Mouse (Mus musculus): ENCODE data around the gene Rab5c.

The Rab5c gene

DNA sequence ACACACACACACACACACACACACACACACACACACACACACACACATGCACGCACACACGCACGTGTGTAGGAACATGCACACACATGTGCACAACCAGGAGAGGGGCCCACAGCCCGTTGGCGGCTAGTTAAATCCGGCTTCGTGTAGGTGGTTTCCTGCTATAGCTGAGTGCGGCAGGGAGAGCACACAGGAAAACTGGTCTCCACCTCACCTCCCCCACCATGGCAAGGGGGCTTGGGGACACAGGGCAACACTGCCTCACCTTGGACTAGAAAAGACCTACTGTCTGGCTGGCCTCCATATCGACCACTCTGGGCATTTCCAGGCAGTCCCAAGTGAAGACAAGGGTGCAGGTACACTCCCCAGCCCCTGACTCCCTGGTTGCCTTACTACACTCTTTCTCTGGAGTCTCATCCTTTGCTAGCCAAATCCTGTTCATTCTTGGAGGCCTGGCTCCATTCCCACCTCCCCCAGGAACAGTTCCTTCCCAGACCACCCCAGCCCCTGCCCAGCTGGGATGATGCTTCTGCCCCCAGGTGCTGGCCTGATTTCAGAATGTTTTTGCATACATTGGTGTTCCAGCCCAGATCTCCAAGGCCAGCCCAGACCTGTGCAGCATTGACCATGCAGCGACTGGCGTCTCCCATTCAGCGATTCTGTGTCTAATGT lies 16.1 kb upstream of the Rab5c start:
- no peak for DNase-seq (ENCODE audit: low spot score)

DNA sequence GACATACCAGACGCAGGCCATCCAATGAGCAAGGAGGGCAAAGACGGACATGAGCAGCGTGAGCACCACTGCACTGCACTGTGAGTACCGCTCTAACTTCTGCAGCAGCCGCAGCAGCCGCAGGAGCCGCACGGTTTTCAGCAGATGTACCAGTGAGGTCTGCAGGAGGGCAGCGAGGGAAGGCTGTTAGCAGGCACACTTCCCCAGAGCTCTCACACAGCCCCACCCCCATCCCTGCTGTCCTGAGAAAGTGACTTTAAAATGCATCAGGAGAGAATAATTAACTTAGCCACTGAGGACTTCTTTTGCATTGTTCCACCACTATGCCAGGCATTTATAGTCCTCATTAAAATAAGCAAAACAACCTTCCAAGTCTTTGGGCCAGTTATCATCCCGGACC lies 14.3 kb upstream of the Rab5c start:
- DNase-seq (ENCODE audit: low spot score): no peak

GRCm38 (mm10) chr11:100750127-100750526 lies 12.1 kb upstream of the Rab5c start:
- no peak for DNase-seq (ENCODE audit: low spot score)

GRCm38 (mm10) chr11:100749469-100749868 lies 11.5 kb upstream of the Rab5c start:
- DNase-seq (ENCODE audit: low spot score): no peak

- DNase-seq (ENCODE audit: low spot score): no peak
Measured at GRCm38 (mm10) chr11:100748620-100749019, 10.6 kb upstream of the Rab5c start.

- DNase-seq (ENCODE audit: low spot score): no peak
Measured at GRCm38 (mm10) chr11:100747114-100747513, 9.1 kb upstream of the Rab5c start.

GRCm38 (mm10) chr11:100746546-100746945 lies 8.5 kb upstream of the Rab5c start:
- no peak for DNase-seq (ENCODE audit: low spot score)

- DNase-seq (ENCODE audit: low spot score): no peak
Measured at GRCm38 (mm10) chr11:100745085-100745484, 7.1 kb upstream of the Rab5c start.

DNA sequence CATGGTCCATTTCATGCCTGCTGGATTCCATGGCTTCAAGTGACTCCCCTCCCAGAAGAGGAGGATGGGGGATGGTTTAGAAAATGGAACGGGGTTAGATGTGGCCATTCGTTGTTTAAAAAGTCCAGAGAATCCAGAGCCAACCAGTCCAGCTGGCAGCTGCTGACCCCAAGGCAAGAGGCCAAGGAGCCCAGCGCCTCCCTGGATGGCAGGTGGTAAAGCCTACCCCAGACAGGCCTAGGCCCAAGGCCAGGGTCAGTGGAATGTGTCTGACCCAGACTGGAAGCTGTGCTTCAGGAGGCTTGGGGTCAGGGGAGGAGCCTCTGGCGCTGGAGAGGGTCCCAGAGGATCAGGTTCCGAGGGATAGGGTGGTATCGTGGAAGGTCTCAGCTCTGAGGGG lies 3.3 kb upstream of the Rab5c start:
- no peak for DNase-seq (ENCODE audit: low spot score)

DNA sequence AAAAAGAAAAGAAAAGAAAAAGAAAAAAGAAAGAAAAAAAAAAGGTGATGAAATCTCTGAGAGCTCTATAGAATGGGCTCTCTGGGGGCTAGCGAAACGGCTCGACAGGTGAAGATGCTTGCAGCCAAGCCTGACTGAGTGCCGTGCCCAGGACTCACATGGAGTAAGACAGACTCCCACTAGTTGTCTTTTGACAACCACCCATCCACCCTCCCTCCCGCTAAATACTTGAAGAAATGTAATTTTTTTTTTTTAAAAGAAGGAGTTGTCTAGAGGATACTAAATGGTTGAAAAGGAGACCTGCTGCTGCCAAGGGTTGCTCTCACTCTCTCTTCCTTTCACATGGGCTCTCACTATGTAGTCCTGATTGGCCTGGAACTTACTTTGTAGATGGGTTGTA lies 734 bp upstream of the Rab5c start:
- no peak for DNase-seq (ENCODE audit: low spot score)

- DNase-seq (ENCODE audit: low spot score): peak; percentile 83
Measured at GRCm38 (mm10) chr11:100737105-100737733, 796 bp downstream of the Rab5c start.

GRCm38 (mm10) chr11:100736746-100737080 lies 1.3 kb downstream of the Rab5c start:
- DNase-seq (ENCODE audit: low spot score): peak; percentile 57

DNA sequence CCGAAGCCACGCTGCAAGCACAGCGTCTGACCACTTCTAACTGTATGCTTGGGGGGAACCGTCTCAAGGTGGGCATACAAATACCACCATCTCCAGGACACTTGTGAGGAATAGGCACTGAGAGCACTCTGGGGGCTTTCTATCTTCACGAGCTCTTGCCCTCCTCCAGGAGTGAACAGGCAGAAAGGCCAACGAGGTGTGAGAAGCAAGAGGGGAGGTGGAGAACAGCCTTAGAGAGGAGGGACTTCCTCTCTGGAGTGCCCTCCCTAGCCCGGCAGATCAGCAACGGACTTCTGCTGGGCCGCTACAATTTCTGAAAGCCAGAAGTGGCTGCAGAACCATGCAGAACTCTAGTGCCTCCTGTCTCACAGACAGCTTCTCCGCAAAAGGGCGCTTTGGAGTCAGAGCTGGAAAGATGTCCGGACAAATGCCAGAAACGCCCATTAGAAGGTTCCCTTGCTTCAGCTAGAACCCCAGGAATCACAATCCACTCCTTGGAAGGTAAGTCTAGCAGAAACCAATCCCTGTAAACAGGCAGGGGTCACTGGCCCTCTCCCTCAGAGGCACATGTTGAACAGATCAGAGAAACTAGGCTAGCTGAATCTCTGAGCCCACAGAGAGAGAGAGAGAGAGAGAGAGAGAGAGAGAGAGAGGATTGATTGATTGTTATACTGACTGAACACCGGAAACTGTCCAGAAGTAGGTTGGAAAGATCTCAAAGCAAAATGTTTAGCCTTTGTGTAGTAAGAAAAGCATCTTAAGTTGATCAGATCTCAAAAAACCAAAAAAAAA lies 1.9 kb downstream of the Rab5c start:
- DNase-seq (ENCODE audit: low spot score): no peak

GRCm38 (mm10) chr11:100735134-100735865 lies 2.7 kb downstream of the Rab5c start:
- DNase-seq (ENCODE audit: low spot score): no peak

DNA sequence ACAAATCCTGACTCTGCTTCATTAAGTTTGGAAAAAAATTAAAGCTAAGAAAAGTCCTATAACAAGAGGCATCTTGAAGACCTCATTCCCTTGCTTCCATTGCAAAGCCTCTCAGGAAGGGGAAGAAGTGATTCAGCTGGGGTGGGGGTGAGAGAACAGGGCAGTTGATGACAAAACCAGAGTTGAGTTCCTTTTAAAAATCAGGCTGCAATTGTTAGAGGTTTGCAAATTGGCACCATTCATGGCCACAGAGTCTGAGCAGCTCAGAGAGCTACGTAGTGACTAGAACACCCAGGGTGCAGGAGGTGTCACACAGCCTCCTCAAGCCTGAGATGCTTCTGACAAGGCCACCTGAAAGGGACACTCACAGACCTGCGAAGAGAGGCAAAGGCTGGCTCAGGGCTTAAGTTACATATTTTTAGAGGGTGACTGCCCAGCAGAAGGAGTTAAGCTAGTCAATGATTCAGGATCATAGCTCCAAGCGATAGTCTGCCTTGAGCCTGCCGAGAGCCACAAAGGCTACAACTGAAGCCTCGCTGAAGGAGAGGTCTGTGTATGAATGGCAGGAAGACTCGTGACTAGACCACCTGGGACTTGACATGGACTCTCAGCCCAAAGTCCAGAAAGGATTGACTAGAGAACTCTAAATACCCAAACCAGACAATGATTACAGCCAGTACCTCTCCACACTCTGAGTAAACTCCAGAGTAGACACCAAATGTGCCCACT lies 7.4 kb downstream of the Rab5c start:
- DNase-seq (ENCODE audit: low spot score): peak; percentile 77

GRCm38 (mm10) chr11:100729976-100730375 lies 8.0 kb downstream of the Rab5c start:
- DNase-seq (ENCODE audit: low spot score): no peak

DNA sequence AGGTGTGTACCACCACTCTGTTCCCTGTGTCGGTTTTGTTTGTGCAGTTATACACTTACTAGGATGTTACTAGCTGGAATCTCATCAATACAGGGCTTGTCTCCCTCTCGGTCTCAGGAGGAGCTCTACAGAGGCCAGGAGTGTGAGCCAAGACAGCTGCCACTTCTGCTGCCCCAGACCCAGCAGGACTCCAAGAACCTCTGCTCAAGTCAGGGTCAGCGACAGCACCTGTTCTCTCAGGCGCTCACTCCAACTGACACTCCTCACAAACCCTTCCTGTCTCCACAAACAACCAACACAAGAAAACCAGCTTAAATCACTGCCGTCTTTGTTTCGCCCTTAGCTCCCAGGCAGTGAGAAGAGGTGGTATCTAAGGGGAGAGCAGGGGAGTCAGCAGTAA lies 9.4 kb downstream of the Rab5c start:
- no peak for DNase-seq (ENCODE audit: low spot score)

DNA sequence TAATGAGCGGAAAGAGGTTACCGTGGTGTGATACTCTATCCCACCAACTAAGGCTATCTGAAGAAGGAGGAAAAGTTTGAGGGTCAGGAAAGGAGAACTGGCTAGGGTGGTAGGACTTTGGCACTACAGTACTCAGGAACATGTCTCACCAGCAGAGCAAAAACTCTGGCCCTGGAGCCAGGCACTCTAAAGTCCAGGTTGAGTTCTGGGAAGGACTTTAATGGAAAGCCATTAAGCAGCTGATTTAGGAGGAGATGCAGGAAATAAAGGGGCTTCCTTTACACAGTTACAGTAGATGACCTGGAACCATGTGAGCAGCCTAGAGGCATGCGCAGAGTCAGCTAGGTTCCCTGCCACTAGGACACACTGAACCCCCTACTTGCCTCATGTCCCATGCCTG lies 10.8 kb downstream of the Rab5c start:
- DNase-seq (ENCODE audit: low spot score): no peak

DNA sequence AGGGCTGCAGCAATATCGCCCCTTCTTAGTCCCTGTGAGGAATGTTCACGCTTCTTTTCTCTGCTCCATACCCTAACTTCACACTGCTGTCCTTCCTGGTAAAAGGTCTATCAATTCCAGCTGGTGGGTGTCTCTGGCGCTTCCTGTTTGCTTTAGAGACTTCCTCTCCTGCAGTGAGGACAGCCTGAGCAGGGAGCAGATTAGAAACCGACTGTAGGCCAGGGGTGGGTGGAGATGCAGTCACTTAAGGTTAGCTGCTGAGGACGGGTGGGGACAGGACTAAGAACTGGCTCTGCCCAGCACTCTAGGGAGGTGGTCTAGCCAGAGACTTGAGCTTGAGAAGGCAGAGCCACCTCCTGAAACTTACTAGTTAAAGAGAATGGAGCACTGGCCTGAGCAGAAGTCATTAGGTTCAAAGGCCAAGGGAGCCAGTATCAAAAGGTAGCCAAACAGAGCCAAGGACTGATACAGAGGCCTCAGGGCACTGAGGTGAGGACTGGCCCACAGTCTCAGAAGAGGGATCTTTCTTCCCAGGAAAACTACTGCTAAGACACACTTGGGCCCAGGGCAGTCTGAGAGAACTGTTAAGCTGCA lies 13.0 kb downstream of the Rab5c start:
- DNase-seq (ENCODE audit: low spot score): peak; percentile 74

DNA sequence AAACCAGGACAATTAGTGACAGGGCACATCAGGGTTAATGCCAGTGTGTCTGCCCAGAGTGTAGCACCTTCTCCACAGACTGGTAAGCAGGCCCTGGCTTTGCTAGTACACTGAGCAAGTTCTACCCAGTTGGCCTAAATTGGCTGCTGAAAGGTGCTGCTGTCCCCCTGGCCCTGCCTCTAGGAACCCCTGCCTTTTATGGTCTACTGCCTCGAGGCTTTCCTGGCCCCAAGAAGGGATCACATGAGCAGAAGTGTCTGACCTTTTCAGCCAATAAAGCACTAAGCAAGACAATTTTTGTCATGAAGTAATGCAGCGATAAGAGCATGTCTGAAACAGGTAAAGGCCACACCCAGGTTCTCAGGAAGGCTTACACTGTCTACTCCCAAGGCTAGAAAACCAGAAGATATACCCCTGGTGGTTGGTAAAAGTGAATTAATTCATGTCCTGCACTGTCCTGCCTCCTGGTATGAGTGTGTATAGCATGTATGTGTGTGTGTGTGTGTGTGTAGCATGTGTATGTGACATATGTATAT lies 15.5 kb downstream of the Rab5c start:
- DNase-seq (ENCODE audit: low spot score): no peak

DNA sequence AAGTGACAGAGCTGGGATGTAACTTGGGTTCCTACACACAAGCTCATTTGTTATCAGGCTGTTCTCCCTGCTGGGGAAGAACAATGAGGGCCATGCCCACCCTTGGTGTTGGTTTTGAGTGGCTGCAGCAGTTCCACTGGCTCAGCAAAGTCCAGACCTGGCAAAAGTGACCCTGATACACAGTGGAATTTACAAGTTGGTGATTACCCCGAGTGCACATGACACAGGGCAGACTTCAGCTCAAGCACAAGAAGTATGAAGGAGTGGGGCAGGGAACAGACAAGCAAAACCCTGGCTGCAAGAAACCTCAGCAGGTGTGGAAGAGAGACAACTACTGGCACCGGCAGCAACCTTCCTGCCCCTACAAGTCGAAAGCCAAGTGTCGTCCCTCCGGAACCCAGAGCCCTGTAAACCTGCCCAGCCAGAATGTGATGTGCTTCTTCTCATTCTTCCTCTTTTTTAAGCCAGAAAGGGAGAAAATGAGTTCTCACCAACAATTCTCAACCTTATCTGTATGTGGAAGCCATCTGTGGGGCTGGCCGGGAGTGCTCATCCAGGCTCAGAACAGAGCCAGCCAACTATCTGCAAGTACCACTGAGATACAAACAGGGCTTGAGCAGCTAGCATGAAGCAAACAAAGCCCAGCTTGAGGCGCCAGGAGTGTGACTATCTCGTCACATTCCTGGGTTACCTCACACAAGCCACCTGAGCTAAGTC lies 16.1 kb downstream of the Rab5c start:
- no peak for DNase-seq (ENCODE audit: low spot score)
